ENCODE assay signal across 20 mouse cellular contexts in the genomic region with DNA sequence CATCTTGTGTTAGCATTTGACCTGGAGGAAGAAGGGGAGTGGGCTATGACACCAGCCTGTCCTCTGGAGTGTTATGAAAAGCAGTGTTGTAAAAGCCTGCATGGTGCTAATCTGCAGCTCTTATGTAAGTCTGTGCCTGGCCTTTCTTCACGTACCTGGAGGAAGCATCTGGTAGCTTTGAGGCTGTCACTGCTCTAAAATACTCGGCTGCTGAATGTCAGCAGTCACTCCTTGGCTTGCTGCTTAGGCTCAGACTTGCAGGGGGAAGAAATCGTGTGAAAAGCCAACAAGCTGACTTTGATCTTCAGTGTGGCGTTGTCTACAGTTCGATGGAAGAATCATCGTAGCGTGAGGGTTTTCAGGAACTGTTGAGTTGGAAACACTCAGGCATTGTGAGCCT. TPM values are rescaled to one million over a fixed set of nuclear protein-coding genes. Genes with fewer than 3 reads are reported as not detected.
DNase-seq lines count a peak whose midpoint lies in the region; ATAC-seq and TF ChIP-seq lines count a peak whose summit lies in the region.
"Had no signal": no experiment of that assay in that cellular context is flagged by ENCODE, and none has a peak within 500 bp of the region (broad histone marks: within the 10 kb centered on the region; RNA-seq: fewer than 3 reads in every experiment).

No protein-coding gene starts in this region.

- WGBS in intestine, embryonic 16.5 days: 43% methylated on average over 7 of the region's 7 CpGs
- 39% methylated on average over 7 of the region's 7 CpGs for WGBS in intestine, embryonic 15.5 days
- WGBS in bone marrow, adult 2 months: 21% methylated on average over 7 of the region's 7 CpGs
- 27% methylated on average over 7 of the region's 7 CpGs for whole genome bisulfite sequencing in kidney, embryonic 16.5 days

- H3K9me3 ChIP-seq in intestine, embryonic 16.5 days (ENCODE audit: control insufficient read depth, low read length): no peaks in the 10 kb centered on the region
- H3K9me3 ChIP-seq in intestine, embryonic 15.5 days: no peaks in the 10 kb centered on the region
- no peaks in the 10 kb centered on the region for H3K9me3 ChIP-seq in kidney, embryonic 16.5 days (ENCODE audit: low read length)
- H3K9me3 ChIP-seq: embryonic facial prominence, embryonic 10.5 days; limb, embryonic 13.5 days; midbrain, embryonic 13.5 days had no signal

- no peaks in the 10 kb centered on the region for H3K27me3 ChIP-seq in intestine, embryonic 16.5 days (replicated peaks; ENCODE audit: control insufficient read depth, insufficient read depth, low read length)
- no peaks in the 10 kb centered on the region for H3K27me3 ChIP-seq in intestine, embryonic 15.5 days (replicated peaks)
- H3K27me3 ChIP-seq in kidney, embryonic 16.5 days (ENCODE audit: insufficient read depth, low read length): 0 out of 2 replicates have a peak, but pooled peaks cover 4% of the 10 kb centered on the region
- H3K27me3 ChIP-seq: limb, embryonic 13.5 days had no signal

- no peak overlapping the region for H3K27ac ChIP-seq in intestine, embryonic 16.5 days (ENCODE audit: low read length)
- no peak overlapping the region for H3K27ac ChIP-seq in intestine, embryonic 15.5 days
- peak overlapping the region; percentile 50 for H3K27ac ChIP-seq in bone marrow, adult 2 months (ENCODE audit: control insufficient read depth, insufficient read depth, low read depth, low read length, poor library complexity)
- no peak overlapping the region for H3K27ac ChIP-seq in kidney, embryonic 16.5 days (ENCODE audit: low read length)
- H3K27ac ChIP-seq: embryonic facial prominence, embryonic 10.5 days; hindbrain, embryonic 14.5 days; limb, embryonic 13.5 days; midbrain, embryonic 13.5 days had no signal

- no peak for TF ChIP-seq CTCF in bone marrow, adult 2 months (IDR thresholded peaks at IDR 0.05; ENCODE audit: control insufficient read depth, insufficient read depth, low read length)

- peaks cover 6% of the 10 kb centered on the region; the same call in 1 of the 2 replicates for H3K4me1 ChIP-seq in intestine, embryonic 16.5 days (ENCODE audit: control insufficient read depth, insufficient read depth, low read length)
- 0 out of 2 replicates have a peak, but pooled peaks cover 5% of the 10 kb centered on the region for H3K4me1 ChIP-seq in intestine, embryonic 15.5 days (replicated peaks)
- H3K4me1 ChIP-seq in bone marrow, adult 2 months (ENCODE audit: control insufficient read depth, insufficient read depth, low read length): peaks cover 9% of the 10 kb centered on the region; the same call in 1 of the 2 replicates
- H3K4me1 ChIP-seq in kidney, embryonic 16.5 days (ENCODE audit: insufficient read depth, low read length): peaks cover 3% of the 10 kb centered on the region

- no peak overlapping the region for H3K4me2 ChIP-seq in intestine, embryonic 16.5 days (ENCODE audit: low read depth, low read length)
- no peak overlapping the region for H3K4me2 ChIP-seq in intestine, embryonic 15.5 days (replicated peaks)
- no peak overlapping the region for H3K4me2 ChIP-seq in kidney, embryonic 16.5 days (replicated peaks; ENCODE audit: low read depth, low read length)
- H3K4me2 ChIP-seq: hindbrain, embryonic 14.5 days; limb, embryonic 13.5 days; lung, embryonic 14.5 days; midbrain, embryonic 13.5 days had no signal

- peak; percentile 54 for DNase-seq in thymus, postnatal 25 days
- DNase-seq in left cerebral cortex, postnatal 10 days (ENCODE audit: extremely low spot score in 1 of 2, low spot score in 2 of 2): no peak
- DNase-seq: adrenal gland, adult 2 months; cerebellum, adult 11-12 months; cerebellum, postnatal 36 days; kidney, adult 18-20 months; kidney, postnatal 14 days; lung, embryonic 14.5 days; lung, postnatal 4 days had no signal

- H3K9ac ChIP-seq in intestine, embryonic 16.5 days (ENCODE audit: low read depth, low read length): 0 out of 2 replicates have a peak overlapping the region, but pooled peaks have one; percentile 33
- H3K9ac ChIP-seq in intestine, embryonic 15.5 days: no peak overlapping the region
- no peak overlapping the region for H3K9ac ChIP-seq in kidney, embryonic 16.5 days (replicated peaks; ENCODE audit: low read length)
- H3K9ac ChIP-seq: hindbrain, embryonic 14.5 days; limb, embryonic 13.5 days; lung, embryonic 14.5 days; midbrain, embryonic 13.5 days had no signal

- ATAC-seq in intestine, embryonic 16.5 days: no peak
- ATAC-seq in intestine, embryonic 15.5 days: no peak
- ATAC-seq in megakaryocyte, adult 5-6 weeks (ENCODE audit: poor library complexity, severe bottlenecking): peak; percentile 34
- ATAC-seq in kidney, embryonic 16.5 days (ENCODE audit: low FRiP score, low TSS enrichment): no peak
- ATAC-seq: forebrain, embryonic 14.5 days; midbrain, embryonic 13.5 days had no signal

- intact Hi-C loops in left cerebral cortex, postnatal 10 days (cut with DNase I): no loop called here

- H3K36me3 ChIP-seq in intestine, embryonic 16.5 days (ENCODE audit: control insufficient read depth, insufficient read depth, low read length): no peaks in the 10 kb centered on the region
- no peaks in the 10 kb centered on the region for H3K36me3 ChIP-seq in intestine, embryonic 15.5 days
- no peaks in the 10 kb centered on the region for H3K36me3 ChIP-seq in kidney, embryonic 16.5 days (ENCODE audit: insufficient read depth, low read length)
- H3K36me3 ChIP-seq: embryonic facial prominence, embryonic 10.5 days; limb, embryonic 13.5 days; midbrain, embryonic 13.5 days had no signal

- TF ChIP-seq POLR2A in bone marrow, adult 2 months (IDR thresholded peaks at IDR 0.05; ENCODE audit: borderline replicate concordance, control insufficient read depth, low read depth, low read length): no peak

- no peak overlapping the region for H3K4me3 ChIP-seq in intestine, embryonic 16.5 days (ENCODE audit: low read length)
- no peak overlapping the region for H3K4me3 ChIP-seq in intestine, embryonic 15.5 days (replicated peaks)
- H3K4me3 ChIP-seq in bone marrow, adult 2 months (replicated peaks; ENCODE audit: control insufficient read depth, low read depth, low read length): peak overlapping the region; percentile 57
- H3K4me3 ChIP-seq in kidney, embryonic 16.5 days (ENCODE audit: low read length): no peak overlapping the region
- H3K4me3 ChIP-seq: embryonic facial prominence, embryonic 10.5 days; limb, embryonic 13.5 days; midbrain, embryonic 13.5 days; myocyte had no signal

RNA-seq across cellular contexts. Expression of gene Ppp2r5a, which starts 0.6 kb away (rescaled TPM):
- 11.3 and 11.8 TPM in 2 replicates for polyA plus RNA-seq in intestine, embryonic 16.5 days (2015; fragmentation: Nextera tagmentation; extraction: Ambion mirVana)
- polyA plus RNA-seq in intestine, embryonic 15.5 days (2015; fragmentation: Nextera tagmentation; extraction: Ambion mirVana): 23.7 and 27.0 TPM in 2 replicates
- 71.0 and 96.6 TPM in 2 replicates for polyA plus RNA-seq in bone marrow, adult 2 months (2011; ENCODE audit: insufficient read depth, insufficient read length, low replicate concordance, missing spikeins)
- total RNA-seq in megakaryocyte, adult 5-6 weeks (2015): 333 and 372 TPM in 2 replicates
- total RNA-seq in megakaryocyte, adult 5-6 weeks (2017): 428 and 451 TPM in 2 replicates
- total RNA-seq in left cerebral cortex, postnatal 10 days (2021): 10 to 100 TPM; 60.5 to 64.3 TPM
- polyA plus RNA-seq in kidney, embryonic 16.5 days (2015; fragmentation: Nextera tagmentation; extraction: Ambion mirVana): 15.7 and 18.8 TPM in 2 replicates
